Mouse (Mus musculus) limb, embryonic 10.5 days (tissue): Measurements from ENCODE around the gene Tdp1. TPM values are rescaled to one million over a fixed set of nuclear protein-coding genes. Genes with fewer than 3 reads are reported as not detected.

Source experiments
- DNase-seq: peaks from one replicate; pipeline ENCODE4 v3.0.0-alpha.2; 2017; ENCODE audit warnings: low spot score
- H3K27ac ChIP-seq: fragments of 300-500 bp; sonication (generic); 2 replicates; pipeline ENCODE4 v1.5.1; 2016; ENCODE audit warnings: mild to moderate bottlenecking
- H3K27me3 ChIP-seq: fragments of 300-500 bp; sonication (generic); 2 replicates; pipeline ENCODE4 v1.6.1; 2016; ENCODE audit warnings: low read depth, mild to moderate bottlenecking; ENCODE audit not compliant: poor library complexity, severe bottlenecking
- H3K36me3 ChIP-seq: fragments of 300-500 bp; sonication (generic); 2 replicates; pipeline ENCODE4 v1.6.1; 2016; ENCODE audit warnings: mild to moderate bottlenecking, moderate library complexity
- H3K4me1 ChIP-seq: fragments of 300-500 bp; sonication (generic); 2 replicates; pipeline ENCODE4 v1.6.1; 2016
- H3K4me3 ChIP-seq: fragments of 300-500 bp; sonication (generic); 2 replicates; pipeline ENCODE4 v1.5.1; 2016; ENCODE audit warnings: mild to moderate bottlenecking, moderate library complexity
- H3K9me3 ChIP-seq: fragments of 300-500 bp; sonication (generic); replicated peaks from 2 replicates; pipeline ENCODE4 v1.6.1; 2016; ENCODE audit warnings: mild to moderate bottlenecking
- WGBS: fragments of 180-500 bp; shearing (Covaris S2); methylation state at CpG from one replicate; pipeline ENCODE4 v1.1.7; 2016; 5-methylcytosine and 5-hydroxymethylcytosine counted together
- polyA plus RNA-seq: library from polyadenylated mRNA; unstranded; fragments of >200 nt; fragmentation: Nextera tagmentation; extraction: Ambion mirVana; gene quantifications from 2 replicates; pipeline ENCODE4 v1.2.1, GENCODE M21; 2016

The Tdp1 gene
- polyA plus RNA-seq, result 80.3 and 88.2 TPM in 2 replicates

DNA sequence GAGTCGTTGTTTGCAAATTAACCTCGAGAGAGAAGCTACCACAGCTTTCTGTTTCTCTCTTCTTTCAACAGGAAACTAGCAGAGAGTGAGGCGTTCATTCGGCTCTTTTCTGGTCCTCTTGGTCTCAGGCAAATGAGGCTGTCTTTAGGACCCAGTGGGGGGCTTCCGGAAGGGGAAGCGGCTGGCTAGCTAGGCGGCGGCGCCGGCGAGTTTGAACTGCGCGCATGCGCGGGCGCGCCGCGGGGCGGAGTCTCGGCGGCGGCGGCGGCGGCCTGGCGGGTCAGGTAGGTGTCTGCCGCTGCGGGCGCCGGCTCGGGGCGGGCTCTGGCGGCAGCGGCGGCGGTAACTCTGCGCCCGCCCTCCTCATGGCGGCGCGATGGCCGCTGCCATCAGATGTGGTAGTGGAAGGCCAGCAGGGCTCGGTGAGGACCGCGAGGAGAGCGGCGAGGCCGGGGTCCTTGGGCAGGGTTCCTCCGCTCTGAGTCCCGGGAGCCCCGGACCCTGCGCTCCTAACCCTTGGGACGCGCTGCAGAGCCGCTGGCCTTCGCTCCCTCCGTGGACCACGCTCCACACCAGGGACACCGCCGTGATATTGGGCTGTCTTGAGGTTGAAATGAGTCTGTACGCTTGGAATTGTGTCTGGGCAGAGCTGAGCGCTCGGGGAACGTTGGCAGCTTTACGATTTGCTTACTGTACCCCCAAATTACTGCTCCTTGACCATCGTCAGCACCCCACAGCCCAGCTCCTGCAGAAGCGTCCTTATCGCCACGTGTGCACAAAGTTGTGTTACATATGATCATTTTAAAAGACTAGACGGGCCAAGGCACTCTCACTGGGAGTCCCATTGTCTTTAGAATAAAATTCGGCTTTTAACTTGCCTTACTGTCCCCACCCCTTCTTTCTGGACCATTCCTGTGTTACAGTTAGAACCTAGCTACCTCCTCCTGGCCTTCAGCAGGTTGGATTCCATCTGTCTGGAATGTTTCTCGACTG is at the start of gene Tdp1, which contains the start of gene Efcab11:
Tdp1 (plus strand) TSS at position 249 of the 993 bp plus-strand sequence.
Efcab11 (minus strand) TSS at position 171 of the 993 bp plus-strand sequence.
- under 1% methylated on average over 73 of the region's 73 CpGs for WGBS

DNA sequence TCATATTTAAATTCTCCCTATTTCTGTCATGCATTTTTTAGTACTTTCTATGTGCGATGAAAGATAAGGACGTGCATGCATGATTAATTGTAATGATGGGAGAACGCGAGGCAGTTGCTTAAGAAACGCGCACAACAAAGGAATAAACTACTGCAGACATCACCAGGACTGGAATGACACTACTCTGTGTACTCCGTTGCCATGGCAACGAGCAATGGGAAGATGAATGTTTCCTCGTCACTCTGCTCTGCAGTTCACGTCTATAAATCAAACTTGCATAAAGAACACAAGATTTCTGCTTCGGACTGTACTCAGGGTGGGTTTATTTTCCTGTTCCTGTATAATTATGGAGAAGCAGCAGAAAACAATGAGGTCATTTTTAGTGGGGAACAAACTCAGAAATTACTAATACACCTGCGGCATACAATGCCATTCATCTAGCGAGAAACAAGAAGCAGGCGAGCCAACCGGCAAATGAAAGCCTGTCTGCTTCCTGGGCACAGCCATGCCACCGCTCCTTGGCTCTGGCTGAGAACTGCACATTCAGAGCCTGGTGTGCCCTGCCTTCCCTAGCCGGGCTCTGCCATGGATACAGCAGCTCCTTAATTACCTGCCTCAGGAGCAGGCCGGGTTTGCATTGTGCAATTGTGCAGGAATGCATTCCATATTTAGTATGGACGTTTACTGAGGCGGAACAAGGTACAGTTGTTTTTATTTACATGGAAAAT is 47.7 kb upstream of the Tdp1 start:
- Histone ChIP-seq H3K36me3 (peaks cover 5% of the 10 kb centered on the region; the same call in 1 of the 2 replicates), H3K9me3 (no peaks in the 10 kb centered on the region), H3K27me3 (no peaks in the 10 kb centered on the region), H3K4me3 (no peak overlapping the region), H3K4me1 (peaks cover 4% of the 10 kb centered on the region), H3K27ac (no peak overlapping the region)
- peak; percentile 35 for DNase-seq
- 85% methylated on average over 20 of the region's 20 CpGs for WGBS

More for the DNA sequence above, at the start of gene Tdp1, which contains the start of gene Efcab11:
- peaks cover 13% of the 10 kb centered on the region for H3K36me3 ChIP-seq
- no peaks in the 10 kb centered on the region for H3K27me3 ChIP-seq
- no peaks in the 10 kb centered on the region for H3K9me3 ChIP-seq
- H3K4me3 ChIP-seq, result peak within 1 kb of the TSS; percentile 87
- peaks cover 31% of the 10 kb centered on the region for H3K4me1 ChIP-seq
- DNase-seq, result peak; percentile 98
- H3K27ac ChIP-seq, result peak within 1 kb of the TSS; percentile 99

DNA sequence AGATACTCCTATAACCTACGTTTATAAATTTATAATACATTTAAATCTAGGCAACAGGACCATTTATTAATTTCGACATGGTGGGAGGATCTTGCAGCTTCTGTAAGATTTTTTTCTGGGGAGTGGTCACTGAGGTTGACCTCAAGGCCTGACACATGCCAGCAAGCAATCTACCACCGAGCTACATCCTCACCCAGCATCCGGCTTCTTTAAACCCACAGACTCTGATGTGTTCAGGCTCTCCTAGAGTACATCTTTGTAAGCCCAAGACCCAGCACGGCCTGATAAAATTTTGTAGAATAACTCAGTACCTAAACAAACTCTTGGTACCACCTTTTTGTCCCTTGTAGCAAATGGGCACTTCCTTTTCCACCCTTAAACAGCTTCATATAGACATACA is 46.8 kb upstream of the Tdp1 start:
- Histone ChIP-seq H3K27ac (no peak overlapping the region), H3K9me3 (no peaks in the 10 kb centered on the region)
- 88% methylated on average over 5 of the region's 5 CpGs for WGBS

DNA sequence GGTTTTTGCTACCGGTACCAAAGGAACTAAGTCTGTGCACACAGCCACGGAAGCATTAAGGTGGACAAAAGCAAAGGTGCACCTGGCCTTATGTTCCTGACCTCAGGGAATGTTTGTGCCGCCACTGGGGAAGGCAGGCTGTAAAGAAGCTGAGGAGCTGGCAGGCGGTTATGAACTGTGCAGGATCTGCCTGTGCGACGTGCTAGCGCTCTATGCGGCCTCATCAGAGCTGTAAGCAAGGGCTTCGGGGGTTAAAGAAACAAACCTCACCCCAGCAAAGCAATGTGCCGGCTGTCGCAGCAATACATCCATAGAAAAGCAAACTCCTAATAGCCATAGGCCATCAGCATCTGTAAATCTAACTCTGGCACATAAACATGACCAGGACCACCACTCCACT is 46.2 kb upstream of the Tdp1 start:
- Histone ChIP-seq H3K36me3 (peaks cover 4% of the 10 kb centered on the region; the same call in 1 of the 2 replicates), H3K4me3 (no peak overlapping the region), H3K27ac (no peak overlapping the region), H3K9me3 (no peaks in the 10 kb centered on the region), H3K4me1 (peaks cover 4% of the 10 kb centered on the region), H3K27me3 (no peaks in the 10 kb centered on the region)
- 79% methylated on average over 11 of the region's 11 CpGs for WGBS
- DNase-seq, result no peak

More for the DNA sequence above, 46.8 kb upstream of the Tdp1 start:
- DNase-seq, result no peak
- Histone ChIP-seq H3K4me1 (peaks cover 4% of the 10 kb centered on the region), H3K4me3 (no peak overlapping the region), H3K27me3 (no peaks in the 10 kb centered on the region), H3K36me3 (peaks cover 5% of the 10 kb centered on the region; the same call in 1 of the 2 replicates)

DNA sequence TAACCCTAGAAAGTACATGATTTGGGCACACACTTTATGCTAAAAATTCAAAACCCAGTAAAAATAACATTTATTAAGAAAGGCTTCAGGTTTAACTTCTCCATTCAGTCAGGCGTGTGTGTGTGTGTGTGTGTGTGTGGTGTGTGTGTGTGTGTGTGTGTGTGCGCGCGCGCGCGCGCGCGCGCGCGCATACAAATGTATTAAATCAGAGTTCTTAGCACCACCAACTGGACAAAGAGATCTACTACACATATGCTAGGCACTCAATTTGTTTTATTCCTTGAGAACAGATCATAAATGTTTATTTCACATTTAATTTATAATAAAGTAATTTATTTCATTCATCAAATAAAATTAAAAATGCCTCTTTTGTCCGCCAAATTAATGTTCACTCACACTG is 45.6 kb upstream of the Tdp1 start:
- no peak overlapping the region for H3K27ac ChIP-seq
- 84% methylated on average over 14 of the region's 14 CpGs for WGBS
- no peak for DNase-seq
- no peaks in the 10 kb centered on the region for H3K27me3 ChIP-seq
- H3K36me3 ChIP-seq, result peaks cover under 1% of the 10 kb centered on the region; the same call in 1 of the 2 replicates
- no peak overlapping the region for H3K4me3 ChIP-seq
- no peaks in the 10 kb centered on the region for H3K9me3 ChIP-seq
- H3K4me1 ChIP-seq, result peaks cover 4% of the 10 kb centered on the region

DNA sequence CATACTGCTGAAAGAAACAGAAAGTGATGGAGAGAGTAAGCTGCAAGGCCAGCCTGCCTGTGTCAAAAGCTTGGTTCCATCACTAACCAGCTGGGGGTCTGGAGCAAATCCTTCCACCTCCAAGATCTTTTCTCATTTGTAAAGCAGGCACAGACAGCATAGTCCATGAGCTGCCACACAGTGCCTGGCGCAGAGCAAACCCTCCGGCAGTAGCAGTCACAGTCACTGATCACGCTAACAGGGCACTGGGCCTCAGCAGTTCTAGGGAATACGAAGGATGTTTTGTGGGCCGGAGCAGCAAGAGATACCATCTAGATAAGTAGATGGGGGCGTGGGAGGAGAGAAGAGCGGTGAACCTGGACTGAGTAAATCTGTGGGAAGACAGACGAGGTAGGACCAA is 39.4 kb upstream of the Tdp1 start:
- H3K4me3 ChIP-seq, result no peak overlapping the region
- 92% methylated on average over 8 of the region's 8 CpGs for WGBS
- peaks cover 6% of the 10 kb centered on the region; the same call in 1 of the 2 replicates for H3K36me3 ChIP-seq
- 0 out of 2 replicates have a peak, but pooled peaks cover 2% of the 10 kb centered on the region for H3K4me1 ChIP-seq
- DNase-seq, result no peak
- H3K27ac ChIP-seq, result no peak overlapping the region
- no peaks in the 10 kb centered on the region for H3K27me3 ChIP-seq
- no peaks in the 10 kb centered on the region for H3K9me3 ChIP-seq

DNA sequence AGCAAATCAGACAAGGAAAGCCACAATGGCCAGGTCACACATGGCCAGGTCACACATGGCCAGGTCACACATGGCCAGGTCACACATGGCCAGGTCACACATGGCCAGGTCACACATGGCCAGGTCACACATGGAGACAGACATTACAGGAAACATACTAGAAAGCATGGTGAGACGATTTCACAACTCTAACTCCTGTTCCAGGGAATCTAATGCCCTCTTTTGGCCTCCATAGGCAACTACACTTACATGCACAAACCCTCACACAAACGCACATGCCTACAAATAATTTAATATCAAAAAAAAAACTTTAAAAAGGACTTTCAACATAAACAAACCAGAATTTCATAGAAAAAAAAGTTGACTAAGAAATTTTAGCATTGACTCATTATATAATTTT is 34.3 kb upstream of the Tdp1 start:
- no peaks in the 10 kb centered on the region for H3K9me3 ChIP-seq
- no peaks in the 10 kb centered on the region for H3K27me3 ChIP-seq
- WGBS, result 79% methylated on average over 2 of the region's 2 CpGs
- 0 out of 2 replicates have a peak, but pooled peaks cover 2% of the 10 kb centered on the region for H3K4me1 ChIP-seq
- H3K36me3 ChIP-seq, result peaks cover 14% of the 10 kb centered on the region
- no peak for DNase-seq
- no peak overlapping the region for H3K27ac ChIP-seq
- no peak overlapping the region for H3K4me3 ChIP-seq

DNA sequence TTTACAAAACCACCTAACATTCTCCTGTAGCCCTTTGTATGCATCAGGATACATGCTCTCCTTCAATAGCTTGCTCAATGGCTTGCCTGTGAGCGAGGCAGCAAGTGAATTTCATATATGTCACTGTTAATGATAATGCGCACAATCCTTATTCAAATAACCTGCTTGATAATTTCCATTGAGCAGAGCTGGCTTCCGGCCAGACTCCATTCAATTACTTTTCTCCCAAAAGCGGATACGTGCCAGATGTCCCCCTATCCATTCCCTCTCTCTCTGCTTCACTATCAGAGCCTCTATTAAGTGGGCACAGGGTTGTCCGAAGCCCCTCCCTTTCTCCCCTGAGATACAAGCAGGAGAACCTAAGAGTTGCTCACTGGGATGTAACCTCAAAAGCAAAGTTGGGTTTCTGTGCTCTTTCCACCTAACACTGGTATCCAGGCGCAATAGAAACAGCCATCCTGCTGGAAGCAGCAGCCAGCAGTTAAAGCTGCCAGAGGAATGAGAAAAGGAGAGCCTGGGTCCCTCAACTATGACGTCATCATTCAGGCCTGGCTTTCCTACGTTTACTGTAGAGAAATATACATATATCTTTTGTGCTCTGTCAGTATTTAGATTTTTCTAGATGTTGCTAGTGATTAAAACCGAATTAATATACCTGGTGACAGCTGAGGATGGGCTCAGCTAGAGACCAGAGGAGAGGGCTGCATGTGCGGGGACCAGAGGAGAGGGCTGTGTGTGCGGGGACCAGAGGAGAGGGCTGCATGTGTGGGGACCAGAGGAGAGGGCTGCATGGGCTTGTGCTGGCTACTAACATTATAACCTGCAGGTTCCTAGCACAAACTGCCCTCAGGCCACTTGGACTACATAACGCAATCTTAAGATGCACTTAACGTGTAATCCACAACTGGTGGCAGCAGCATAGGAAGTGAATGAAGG is 30.7 kb upstream of the Tdp1 start:
- H3K4me1 ChIP-seq, result peaks cover 7% of the 10 kb centered on the region
- 93% methylated on average over 14 of the region's 14 CpGs for WGBS
- no peaks in the 10 kb centered on the region for H3K9me3 ChIP-seq
- H3K27ac ChIP-seq, result no peak overlapping the region
- no peaks in the 10 kb centered on the region for H3K27me3 ChIP-seq
- H3K4me3 ChIP-seq, result no peak overlapping the region
- DNase-seq, result no peak
- H3K36me3 ChIP-seq, result peaks cover 15% of the 10 kb centered on the region

DNA sequence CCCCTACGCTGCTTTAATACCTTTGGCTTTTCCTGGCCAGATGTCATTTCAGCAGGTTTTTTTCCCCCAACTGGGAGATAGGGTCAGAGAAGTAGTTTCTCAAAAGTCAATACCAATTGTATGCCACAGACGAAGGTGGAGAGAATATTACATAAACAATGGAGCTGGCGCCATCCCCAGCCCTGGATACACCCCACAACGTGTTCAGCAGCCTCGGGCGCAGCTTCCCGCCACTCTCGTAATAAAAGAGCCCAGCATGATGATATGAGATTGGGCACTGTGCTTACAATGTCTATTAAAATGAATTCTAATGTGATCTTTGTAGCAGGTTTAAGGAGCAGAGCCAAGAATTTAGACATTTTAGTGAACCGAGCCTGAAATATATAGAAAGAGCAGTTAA is 28.3 kb upstream of the Tdp1 start:
- Histone ChIP-seq H3K9me3 (no peaks in the 10 kb centered on the region), H3K27ac (no peak overlapping the region), H3K27me3 (no peaks in the 10 kb centered on the region), H3K4me1 (peaks cover 5% of the 10 kb centered on the region), H3K36me3 (peaks cover 15% of the 10 kb centered on the region), H3K4me3 (no peak overlapping the region)
- 92% methylated on average over 9 of the region's 9 CpGs for WGBS
- no peak for DNase-seq

DNA sequence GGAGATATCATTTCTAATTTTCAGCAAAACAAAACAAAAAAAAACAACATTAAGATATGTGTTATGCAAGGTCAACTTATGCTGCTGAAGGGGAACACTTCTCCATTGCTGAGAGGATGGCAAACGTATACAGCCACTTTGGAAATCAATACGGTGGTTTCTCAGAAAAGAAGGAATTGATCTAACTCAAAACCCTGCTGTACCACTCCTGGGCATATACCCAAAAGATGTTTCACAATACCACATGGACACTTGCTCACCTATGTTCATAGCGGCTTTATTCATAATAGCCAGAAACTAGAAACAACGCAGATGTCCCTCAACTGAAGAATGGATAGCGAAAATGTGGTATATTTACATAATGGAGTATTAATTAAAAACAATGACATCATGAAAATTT is 25.7 kb upstream of the Tdp1 start:
- WGBS, result 96% methylated on average over 5 of the region's 5 CpGs
- Histone ChIP-seq H3K4me3 (no peak overlapping the region), H3K4me1 (peaks cover 5% of the 10 kb centered on the region), H3K9me3 (no peaks in the 10 kb centered on the region), H3K27me3 (no peaks in the 10 kb centered on the region), H3K36me3 (peaks cover 11% of the 10 kb centered on the region), H3K27ac (no peak overlapping the region)
- no peak for DNase-seq

DNA sequence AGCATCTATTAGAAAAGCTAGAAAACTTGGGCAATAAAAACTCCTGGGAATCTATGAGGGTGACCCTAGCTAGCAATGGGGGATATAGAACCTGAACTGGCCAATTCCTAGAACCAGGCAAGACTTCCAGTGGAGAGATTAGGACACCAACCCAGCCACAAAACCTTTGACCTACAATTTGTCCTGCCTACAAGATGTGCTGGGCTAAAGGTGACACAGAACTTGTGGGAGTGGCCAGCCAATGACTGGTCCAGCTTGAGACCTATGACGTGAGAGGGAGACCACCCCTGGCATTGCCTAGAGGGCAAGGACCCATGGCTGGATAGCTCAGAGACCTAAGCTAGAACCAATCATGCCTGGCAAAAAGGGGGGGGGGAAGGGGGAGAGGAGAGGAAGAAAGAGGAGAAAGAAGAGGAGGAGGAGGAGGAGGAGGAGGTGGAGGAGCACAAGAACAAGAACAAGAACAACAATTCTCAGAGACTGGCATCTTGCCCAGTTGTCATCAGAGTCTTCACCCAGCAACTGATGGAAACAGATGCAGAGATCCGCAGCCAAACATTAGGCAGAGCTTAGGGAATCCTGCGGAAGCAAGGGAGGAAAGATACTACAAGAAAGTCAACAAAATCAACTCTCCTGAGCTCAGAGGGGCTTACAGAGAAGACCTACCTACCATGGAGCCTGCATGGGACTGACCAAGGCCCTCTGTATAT is 24.8 kb upstream of the Tdp1 start:
- H3K4me3 ChIP-seq, result no peak overlapping the region
- H3K9me3 ChIP-seq, result no peaks in the 10 kb centered on the region
- WGBS, result 85% methylated on average over 3 of the region's 3 CpGs
- H3K4me1 ChIP-seq, result peaks cover 5% of the 10 kb centered on the region
- DNase-seq, result no peak
- no peak overlapping the region for H3K27ac ChIP-seq
- peaks cover 4% of the 10 kb centered on the region; the same call in 1 of the 2 replicates for H3K36me3 ChIP-seq
- H3K27me3 ChIP-seq, result no peaks in the 10 kb centered on the region
